Mouse (Mus musculus): ENCODE measurements around the gene Ppil1.

DNA sequence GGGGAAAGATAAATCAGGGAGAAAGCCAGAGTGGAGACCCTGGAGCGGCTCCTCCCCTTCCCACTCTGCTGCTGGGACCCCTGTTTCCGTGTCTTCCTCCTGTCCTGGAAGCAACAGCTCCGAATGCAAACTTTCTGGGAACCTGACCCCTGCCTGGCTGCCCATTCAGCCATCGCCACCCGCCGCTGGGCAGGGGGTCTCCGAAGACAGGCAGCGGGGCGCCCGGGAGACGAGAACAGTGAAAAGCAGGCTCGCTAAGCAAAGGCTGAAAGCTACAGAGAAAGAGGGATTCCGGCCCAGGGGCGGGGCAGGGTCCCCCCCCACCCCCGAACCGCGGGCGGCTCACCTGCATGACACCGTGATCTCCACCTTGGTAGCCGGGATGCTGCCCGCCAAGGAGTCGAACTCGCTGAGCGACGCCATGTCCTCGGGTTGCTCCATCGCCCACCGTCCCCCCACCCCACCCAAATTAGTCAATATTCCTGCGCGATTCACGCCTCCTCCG, 26.7 kb downstream of the Ppil1 start:
- TF ChIP-seq CTCF (IDR thresholded peaks at IDR 0.05; ENCODE audit: extremely low read depth, insufficient read length, insufficient replicate concordance, low read depth, low read length) (no peak), POLR2A (IDR thresholded peaks at IDR 0.05; ENCODE audit: low read depth, low read length) (no peak)
